Mouse (Mus musculus) G1E (cell line): Measurements from ENCODE around the gene Epc2. TPM values are rescaled to one million over a fixed set of nuclear protein-coding genes. Genes with fewer than 3 reads are reported as not detected.

Experiments used
- ATAC-seq: 2 replicates; pipeline ENCODE4 v1.8.0; 2016; ENCODE audit warnings: mild to moderate bottlenecking; ENCODE audit not compliant: insufficient number of reproducible peaks, poor library complexity, low FRiP score, severe bottlenecking; ENCODE audit errors: extremely low read depth
- DNase-seq: peaks from one replicate; pipeline ENCODE4 v3.0.0; 2012; ENCODE audit warnings: low spot score
- H3K27me3 ChIP-seq: 2 replicates; pipeline ENCODE4 v1.6.1; 2012; ENCODE audit warnings: mild to moderate bottlenecking, low read length, inconsistent platforms; ENCODE audit not compliant: insufficient read depth
- H3K36me3 ChIP-seq: replicated peaks from 2 replicates; pipeline ENCODE3; 2012; ENCODE audit warnings: mild to moderate bottlenecking, inconsistent platforms
- H3K4me1 ChIP-seq: 2 replicates; pipeline ENCODE4 v1.6.1; 2012; ENCODE audit warnings: low read depth, low read length, inconsistent platforms, mixed read lengths; ENCODE audit not compliant: insufficient read depth
- H3K4me3 ChIP-seq: 2 replicates; pipeline ENCODE4 v1.5.1; 2012; ENCODE audit warnings: low read depth, mild to moderate bottlenecking, inconsistent platforms, low read length, moderate library complexity, mixed read lengths
- H3K9me3 ChIP-seq: replicated peaks from 2 replicates; pipeline ENCODE4 v1.6.1; 2012; ENCODE audit warnings: inconsistent platforms
- CTCF ChIP-seq: IDR thresholded peaks from 2 replicates; pipeline ENCODE4 v1.5.1; 2012; ENCODE audit warnings: low read depth, low read length, inconsistent platforms, mixed read lengths
- GATA1 ChIP-seq: IDR thresholded peaks from 2 replicates; pipeline ENCODE4 v1.6.1; 2012; ENCODE audit warnings: borderline replicate concordance, low read length, inconsistent platforms, mixed read lengths
- GATA2 ChIP-seq: IDR thresholded peaks from 2 replicates; pipeline ENCODE4 v1.6.1; 2012; ENCODE audit warnings: low read depth, low read length, inconsistent platforms, borderline replicate concordance
- POLR2AphosphoS5 ChIP-seq: IDR thresholded peaks from 2 replicates; pipeline ENCODE4 v1.6.1; 2012; ENCODE audit warnings: low read depth, low read length, inconsistent platforms; ENCODE audit not compliant: insufficient replicate concordance
- TAL1 ChIP-seq: conservative IDR thresholded peaks from 2 replicates; pipeline ENCODE4 v1.6.1; 2012; ENCODE audit warnings: low read depth, low read length, inconsistent platforms, mixed read lengths
- polyA plus RNA-seq: library from polyadenylated mRNA; stranded (reverse); fragments of >175 nt; gene quantifications from 2 replicates; pipeline ENCODE4 v1.2.3, GENCODE M21; 2012
- total RNA-seq, 2 experiments: library from RNA; stranded (forward) in 1 of 2; stranded (reverse) in 1 of 2; fragments of 200-1000 nt in 1 of 2; fragments of >200 nt in 1 of 2; fragmentation: Nextera tagmentation in 1 of 2; gene quantifications; 2 replicates each; pipeline ENCODE4 v1.2.3; 2014 to 2017

Gene Epc2
- total and polyA plus RNA-seq, 3 experiments = 2.7 to 29.2 (median 28.3) TPM

DNA sequence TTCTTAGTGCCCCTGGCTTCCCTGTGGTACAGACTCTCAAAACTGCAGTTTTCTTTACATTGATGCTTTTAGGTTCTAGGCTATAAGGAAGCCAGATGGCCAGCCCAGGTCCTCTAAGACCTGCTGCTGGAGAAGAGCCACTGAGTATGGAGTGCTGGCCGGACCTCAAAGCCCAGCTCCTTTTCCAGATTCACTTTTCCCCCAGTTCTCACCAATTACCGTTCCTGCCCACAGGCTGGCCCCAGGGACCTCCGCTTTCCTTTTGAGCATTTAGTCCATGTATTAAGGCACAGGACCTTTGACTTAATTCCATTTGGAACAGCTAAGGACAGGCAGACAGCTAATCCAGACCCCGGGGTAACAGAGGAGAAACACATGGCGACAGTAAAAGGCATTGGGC, 139.2 kb downstream of the Epc2 start:
- Histone ChIP-seq H3K4me1 (no peaks in the 10 kb centered on the region), H3K9me3 (no peaks in the 10 kb centered on the region), H3K4me3 (no peak overlapping the region), H3K27me3 (peaks cover 2% of the 10 kb centered on the region; the same call in 1 of the 2 replicates), H3K36me3 (no peaks in the 10 kb centered on the region)
- TF ChIP-seq GATA2 = no peak
- no peak for TF ChIP-seq POLR2AphosphoS5
- TF ChIP-seq CTCF = no peak
- TF ChIP-seq GATA1 = no peak
- TF ChIP-seq TAL1 = no peak
- ATAC-seq (no peak), DNase-seq (no peak)

DNA sequence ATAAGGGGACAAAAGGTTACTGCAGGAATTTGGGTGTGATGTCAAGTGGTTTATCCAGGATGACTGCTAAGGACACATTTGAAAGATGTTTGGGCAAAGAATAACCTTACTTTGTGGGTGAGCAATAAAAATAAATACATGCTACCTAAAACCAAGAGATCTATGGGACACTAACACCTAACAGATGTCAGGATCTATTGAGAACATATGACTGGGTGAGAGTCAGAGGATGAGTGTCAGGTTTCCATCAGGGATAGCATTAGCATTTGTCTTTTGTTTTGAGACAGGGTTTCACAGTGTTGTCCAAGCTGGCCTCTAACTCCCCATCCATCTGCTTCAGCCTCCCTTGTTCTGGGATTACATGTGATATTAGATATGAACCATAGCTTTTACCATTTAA, 141.6 kb downstream of the Epc2 start:
- Histone ChIP-seq H3K4me1 (no peaks in the 10 kb centered on the region), H3K9me3 (no peaks in the 10 kb centered on the region), H3K36me3 (no peaks in the 10 kb centered on the region), H3K27me3 (peaks cover 5% of the 10 kb centered on the region; the same call in 1 of the 2 replicates), H3K4me3 (no peak overlapping the region)
- ATAC-seq (no peak), DNase-seq (no peak)
- TF ChIP-seq GATA2 (no peak), TAL1 (no peak), POLR2AphosphoS5 (no peak), CTCF (no peak), GATA1 (no peak)

DNA sequence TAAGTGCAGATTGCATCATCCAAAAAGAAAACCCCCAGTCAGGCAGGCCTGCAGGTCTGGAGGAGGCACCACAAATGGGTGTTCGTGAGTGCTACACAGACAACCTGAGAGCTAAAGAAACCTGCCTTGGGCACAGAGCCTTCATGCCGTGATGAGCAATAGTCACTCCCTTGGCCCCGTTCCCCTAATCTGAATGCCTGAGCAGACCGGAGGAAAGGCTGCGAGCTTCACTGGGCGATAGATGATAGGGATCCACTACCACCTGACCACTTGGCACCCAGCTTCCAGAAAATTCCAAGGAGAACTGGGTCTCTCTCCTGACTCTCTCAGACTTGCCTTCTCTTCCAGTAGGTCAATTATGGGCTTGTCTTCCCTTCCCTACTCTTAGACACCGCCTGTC, 143.6 kb downstream of the Epc2 start:
- Histone ChIP-seq H3K4me1 (no peaks in the 10 kb centered on the region), H3K27me3 (peaks cover 5% of the 10 kb centered on the region; the same call in 1 of the 2 replicates), H3K9me3 (no peaks in the 10 kb centered on the region), H3K36me3 (no peaks in the 10 kb centered on the region), H3K4me3 (no peak overlapping the region)
- ATAC-seq (no peak), DNase-seq (no peak)
- no peak for TF ChIP-seq CTCF
- TF ChIP-seq GATA2 = no peak
- no peak for TF ChIP-seq POLR2AphosphoS5
- TF ChIP-seq GATA1 = no peak
- no peak for TF ChIP-seq TAL1

DNA sequence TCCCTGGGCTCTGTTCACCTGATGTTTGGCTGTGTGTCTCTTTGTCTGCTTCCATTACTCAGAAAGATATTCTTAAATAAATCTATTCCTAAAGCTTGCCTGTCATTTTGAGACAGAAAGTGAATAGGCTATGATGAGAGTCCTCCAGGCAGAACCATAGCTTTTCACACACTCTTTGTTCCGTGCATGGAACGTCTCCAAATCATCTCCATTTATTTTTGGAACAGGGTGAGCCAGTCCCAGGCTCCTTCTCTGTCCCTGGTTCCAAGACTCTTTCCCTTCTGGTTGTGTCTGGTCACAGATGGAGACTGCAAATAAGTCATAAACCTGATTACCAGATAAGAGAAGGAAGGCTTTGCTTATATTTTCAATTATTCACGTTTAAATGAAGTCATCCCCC, 145.0 kb downstream of the Epc2 start:
- H3K9me3 ChIP-seq = no peaks in the 10 kb centered on the region
- no peaks in the 10 kb centered on the region for H3K4me1 ChIP-seq
- H3K27me3 ChIP-seq = peaks cover 5% of the 10 kb centered on the region; the same call in 1 of the 2 replicates
- no peaks in the 10 kb centered on the region for H3K36me3 ChIP-seq
- DNase-seq (no peak), ATAC-seq (no peak)
- TF ChIP-seq TAL1 (no peak), GATA1 (no peak), POLR2AphosphoS5 (no peak), GATA2 (no peak)
- no peak overlapping the region for H3K4me3 ChIP-seq

DNA sequence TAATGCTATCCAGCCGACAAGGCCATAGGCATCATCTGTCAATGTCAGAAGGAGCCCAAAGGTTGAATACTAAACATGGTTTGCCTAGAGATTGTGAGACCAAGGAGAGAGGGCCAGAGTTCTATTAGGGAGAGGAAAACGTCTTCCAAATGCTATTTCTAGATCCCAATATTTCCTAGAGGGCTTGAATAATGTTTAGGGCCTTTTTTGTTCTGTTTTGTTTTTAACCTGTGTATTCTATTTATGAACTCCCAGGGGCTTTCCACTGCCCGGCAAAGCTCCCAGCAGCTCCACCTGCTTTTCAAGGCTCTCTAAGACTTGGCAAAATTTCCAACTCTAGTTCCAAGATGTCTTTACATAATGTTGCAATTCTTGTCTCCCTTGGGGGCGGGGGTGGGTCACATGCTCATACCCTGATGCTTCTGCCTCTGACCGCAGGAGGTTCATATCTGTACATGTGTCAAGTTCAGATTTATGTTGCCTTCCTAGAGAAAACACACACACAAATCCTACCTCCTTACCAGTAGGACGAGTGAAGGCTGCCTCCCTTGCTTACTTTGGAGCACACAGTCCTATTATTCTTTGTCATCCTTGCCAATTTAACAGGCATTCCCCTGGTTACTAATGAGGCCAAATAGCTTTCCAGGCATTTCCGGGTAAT, 148.9 kb downstream of the Epc2 start:
- H3K27me3 ChIP-seq = peaks cover 5% of the 10 kb centered on the region; the same call in 1 of the 2 replicates
- no peaks in the 10 kb centered on the region for H3K36me3 ChIP-seq
- no peaks in the 10 kb centered on the region for H3K9me3 ChIP-seq
- H3K4me3 ChIP-seq = no peak overlapping the region
- DNase-seq (no peak), ATAC-seq (no peak)
- TF ChIP-seq CTCF (no peak), GATA1 (no peak), GATA2 (no peak), POLR2AphosphoS5 (no peak)
- H3K4me1 ChIP-seq = no peaks in the 10 kb centered on the region

Other genes with a start within 250 kb of the Epc2 start
- 1.0 and 1.8 TPM in 2 replicates for gene Kif5c, start 167.8 kb downstream of the Epc2 start, total RNA-seq (2014; fragmentation: Nextera tagmentation)
- gene Kif5c, start 167.8 kb downstream of the Epc2 start, total RNA-seq (2017) = 1.0 and 1.5 TPM in 2 replicates
- 0.01 and 0.02 TPM in 2 replicates for gene Kif5c, start 167.8 kb downstream of the Epc2 start, polyA plus RNA-seq